In the genomic region with DNA sequence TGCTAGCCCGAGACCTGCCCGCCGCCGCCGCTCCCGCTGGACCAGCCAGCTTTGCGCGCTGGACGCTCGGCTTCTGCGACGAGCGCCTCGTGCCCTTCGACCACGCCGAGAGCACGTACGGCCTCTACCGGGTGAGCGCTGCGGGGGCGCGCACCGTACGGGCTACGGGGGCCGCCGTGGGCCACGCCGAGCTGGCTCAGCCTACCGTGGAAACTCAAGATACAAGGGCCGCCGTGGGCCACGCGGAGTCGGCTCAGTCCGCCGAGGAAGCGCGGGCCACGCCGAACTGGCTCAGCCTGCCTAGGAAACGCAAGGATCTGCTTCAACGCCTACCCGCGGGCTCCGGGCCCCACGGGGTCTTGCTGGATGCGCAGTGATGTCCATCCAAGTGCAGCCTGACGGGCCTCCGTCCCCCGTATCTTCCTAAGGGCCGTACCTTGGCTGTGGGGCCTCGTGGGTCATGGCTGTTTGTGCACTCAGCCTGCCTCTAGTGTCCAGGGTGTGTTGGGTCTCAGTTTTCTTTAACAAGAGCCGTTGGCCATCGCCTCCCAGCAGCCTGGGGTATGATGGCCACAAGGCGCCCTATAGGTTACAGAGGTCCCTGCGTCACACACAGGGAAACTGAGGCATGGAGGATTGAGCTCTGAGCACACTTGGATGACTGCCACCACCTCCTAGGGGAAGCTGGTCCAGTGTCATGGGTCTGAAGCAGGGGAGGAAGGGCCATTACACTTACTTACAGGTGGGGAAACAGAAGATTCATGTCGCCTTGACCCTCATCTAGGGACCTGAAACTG, we compare ENCODE assay signal across 1 mouse cellular context.
A peak's percentile ranks its signal among the peaks of the same experiment; 100 is the strongest.
TF ChIP-seq lines count a peak whose summit lies in the region.

No protein-coding gene starts in this region.

TF ChIP-seq in CH12.LX, 34 proteins besides CTCF, POLR2A, EP300 and RAD21 (continued from another document):
- TF ChIP-seq SIN3A (IDR thresholded peaks at IDR 0.05; ENCODE audit: low read length) (peak; percentile 7; the same call in 1 of the 2 replicates), UBTF (IDR thresholded peaks at IDR 0.05; ENCODE audit: low read depth, low read length) (peak; percentile 75; the same call in 1 of the 2 replicates), TCF12 (IDR thresholded peaks at IDR 0.05; ENCODE audit: low read depth, low read length) (peak; percentile 11), ELF1 (IDR thresholded peaks at IDR 0.05; ENCODE audit: low read depth, low read length) (peak; percentile 4; the same call in 1 of the 2 replicates), MEF2A (IDR thresholded peaks at IDR 0.05; ENCODE audit: borderline replicate concordance, low read depth, low read length) (0 out of 2 replicates have a peak, but pooled peaks have one; percentile 23), USF2 (conservative IDR thresholded peaks at IDR 0.05; ENCODE audit: low read depth, low read length) (no peak)
